Mouse (Mus musculus) myocyte (in vitro differentiated cells): ENCODE measurements around the gene Lrrc4c.

Source experiments
- CEBPB ChIP-seq: IDR thresholded peaks from 2 replicates; pipeline ENCODE4 v1.6.1; 2011; ENCODE audit warnings: mild to moderate bottlenecking, moderate library complexity; ENCODE audit not compliant: poor library complexity, insufficient read depth, severe bottlenecking
- E2F4 ChIP-seq: IDR thresholded peaks from one replicate; pipeline ENCODE4 v1.6.1; 2011; ENCODE audit warnings: mild to moderate bottlenecking, control low read depth, moderate library complexity; ENCODE audit not compliant: insufficient read depth
- MAX ChIP-seq: IDR thresholded peaks from one replicate; pipeline ENCODE4 v1.6.1; 2011; ENCODE audit warnings: low read depth, mild to moderate bottlenecking, control low read depth
- MYOD1 ChIP-seq, 3 experiments: IDR thresholded peaks; one replicate each; pipeline ENCODE4 v1.6.1; 2011; ENCODE audit warnings: control low read depth in 2 of 3, low read depth in 2 of 3, mild to moderate bottlenecking in 2 of 3, moderate library complexity in 1 of 3; ENCODE audit not compliant: insufficient read length in 2 of 3, control insufficient read depth in 1 of 3
- MYOG ChIP-seq, 3 experiments: IDR thresholded peaks; one replicate each; pipeline ENCODE4 v1.6.1; 2011; ENCODE audit warnings: control low read depth in 2 of 3, low read depth in 2 of 3, mild to moderate bottlenecking in 2 of 3; ENCODE audit not compliant: insufficient read length in 2 of 3, control insufficient read depth in 1 of 3, insufficient read depth in 1 of 3
- POLR2A ChIP-seq: IDR thresholded peaks from one replicate; pipeline ENCODE4 v1.6.1; 2011; ENCODE audit warnings: low read depth, mild to moderate bottlenecking, control low read depth, moderate library complexity; ENCODE audit not compliant: insufficient read length
- TCF12 ChIP-seq: IDR thresholded peaks from one replicate; pipeline ENCODE4 v1.6.1; 2011; ENCODE audit warnings: mild to moderate bottlenecking, control low read depth; ENCODE audit not compliant: poor library complexity, insufficient read depth, severe bottlenecking
- USF1 ChIP-seq: IDR thresholded peaks from one replicate; pipeline ENCODE4 v1.6.1; 2011; ENCODE audit warnings: low read depth, mild to moderate bottlenecking, control low read depth, moderate library complexity

DNA sequence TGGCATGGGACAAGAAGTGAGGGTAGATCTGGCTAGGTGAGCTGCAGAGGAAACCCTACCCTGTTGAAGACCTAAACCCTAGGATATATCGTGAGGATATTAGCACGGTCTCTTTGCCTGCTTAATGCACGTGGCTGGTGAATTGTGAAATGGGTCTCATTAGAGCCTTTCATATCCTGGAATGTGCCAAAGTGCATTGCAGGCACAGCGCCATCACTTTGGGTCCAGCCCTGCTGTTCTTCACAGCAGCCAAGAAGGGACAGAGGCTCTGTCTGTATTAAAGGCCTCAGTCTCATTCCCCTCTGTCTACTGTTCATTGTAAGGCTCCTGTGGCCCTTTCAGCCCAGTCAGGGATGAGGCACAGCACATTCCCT lies 1160.9 kb downstream of the Lrrc4c start:
- TF ChIP-seq MYOG (IDR thresholded peaks at IDR 0.05; ENCODE audit: control insufficient read depth in 1 of 3, insufficient read depth in 1 of 3, insufficient read length in 2 of 3, low read depth in 2 of 3) (no peak), POLR2A (no peak), CEBPB (no peak), MAX (no peak), USF1 (no peak), E2F4 (no peak), TCF12 (no peak), MYOD1 (IDR thresholded peaks at IDR 0.05; ENCODE audit: control insufficient read depth in 1 of 3, insufficient read length in 2 of 3, low read depth in 2 of 3) (no peak)
